Mouse (Mus musculus): ENCODE measurements at regions not wholly inside any gene's neighbourhood (a gene's known extent, or its start where the extent isn't known, plus 50 kb on each side); places are given as distances from the start of the nearest gene placed in this dataset.

DNA sequence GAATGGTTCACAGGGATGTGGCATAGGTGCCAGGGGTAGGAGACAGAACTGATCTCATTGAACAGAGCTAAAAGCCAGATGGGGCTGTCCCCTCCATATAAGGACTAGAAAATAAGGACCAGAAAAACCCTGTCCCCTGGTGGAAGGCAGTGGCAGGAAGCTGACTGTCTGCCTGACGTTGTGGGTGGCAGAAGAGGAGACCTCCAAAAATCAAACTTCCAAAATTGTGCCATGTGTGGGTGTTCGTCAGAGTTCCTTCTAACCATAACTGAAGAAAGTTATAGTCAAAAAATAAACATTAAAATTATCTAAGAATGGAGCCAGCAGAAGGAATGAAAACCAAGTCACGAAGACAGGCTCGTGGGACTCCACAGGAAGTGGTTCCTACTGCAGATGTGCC lies 129.2 kb downstream of the Mtx3 start:
- peak; percentile 31 to 74 for DNase-seq (ENCODE audit: low spot score in 2 of 2)

- DNase-seq (ENCODE audit: low spot score in 2 of 2): peak in 1 of 2 experiments; percentile 52
Observed at GRCm38 (mm10) chr13:92986719-92987553, 142.4 kb downstream of the Mtx3 start.

DNA sequence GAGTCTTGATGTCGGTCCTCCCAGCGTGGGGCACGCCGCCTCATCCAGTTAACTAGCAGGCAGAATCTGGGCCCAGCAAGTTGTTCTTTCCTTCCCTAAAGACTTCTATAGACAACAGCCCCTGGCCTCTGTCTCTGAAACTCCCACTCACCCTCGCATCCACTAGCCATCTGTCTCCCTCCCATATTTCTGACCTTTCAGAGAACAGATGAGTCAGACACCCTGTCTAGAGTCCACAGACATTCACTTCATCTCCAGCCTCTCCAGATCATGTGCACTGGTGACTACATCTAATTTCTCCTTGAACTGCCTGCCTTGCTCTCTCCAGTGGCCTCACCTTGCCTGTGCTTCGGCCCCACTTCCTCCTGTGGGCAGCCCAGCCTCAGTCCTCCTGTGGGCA lies 143.1 kb downstream of the Mtx3 start:
- no peak for DNase-seq (ENCODE audit: low spot score in 2 of 2)

GRCm38 (mm10) chr13:92988600-92988999 lies 144.0 kb downstream of the Mtx3 start:
- no peak for DNase-seq (ENCODE audit: low spot score in 2 of 2)

GRCm38 (mm10) chr13:92990316-92991206 lies 146.0 kb downstream of the Mtx3 start:
- DNase-seq (ENCODE audit: low spot score in 2 of 2): no peak
